Mouse (Mus musculus) myocyte (in vitro differentiated cells): ENCODE results near the gene Zfp82. TPM values are rescaled to one million over a fixed set of nuclear protein-coding genes. Genes with fewer than 3 reads are reported as not detected.

Experiments used
- H3K27me3 ChIP-seq: one replicate; pipeline ENCODE4 v1.6.1; 2011; ENCODE audit not compliant: control insufficient read depth, insufficient read depth, insufficient read length
- H3K36me3 ChIP-seq: one replicate; pipeline ENCODE4 v1.6.1; 2011; ENCODE audit not compliant: control insufficient read depth, insufficient read depth
- H3K4me2 ChIP-seq: one replicate; pipeline ENCODE4 v1.6.1; 2011; ENCODE audit warnings: low read depth, control low read depth
- H3K4me3 ChIP-seq: one replicate; pipeline ENCODE4 v1.5.1; 2011; ENCODE audit warnings: mild to moderate bottlenecking, control low read depth, moderate library complexity
- H3K79me2 ChIP-seq: one replicate; pipeline ENCODE4 v1.6.1; 2011; ENCODE audit not compliant: control insufficient read depth, insufficient read depth
- H3ac ChIP-seq: one replicate; pipeline ENCODE4 v1.6.1; 2011; ENCODE audit not compliant: control insufficient read depth, insufficient read length
- CEBPB ChIP-seq: IDR thresholded peaks from 2 replicates; pipeline ENCODE4 v1.6.1; 2011; ENCODE audit warnings: mild to moderate bottlenecking, moderate library complexity; ENCODE audit not compliant: poor library complexity, insufficient read depth, severe bottlenecking
- E2F4 ChIP-seq: IDR thresholded peaks from one replicate; pipeline ENCODE4 v1.6.1; 2011; ENCODE audit warnings: mild to moderate bottlenecking, control low read depth, moderate library complexity; ENCODE audit not compliant: insufficient read depth
- MAX ChIP-seq: IDR thresholded peaks from one replicate; pipeline ENCODE4 v1.6.1; 2011; ENCODE audit warnings: low read depth, mild to moderate bottlenecking, control low read depth
- MYOD1 ChIP-seq, 3 experiments: IDR thresholded peaks; one replicate each; pipeline ENCODE4 v1.6.1; 2011; ENCODE audit warnings: control low read depth in 2 of 3, low read depth in 2 of 3, mild to moderate bottlenecking in 2 of 3, moderate library complexity in 1 of 3; ENCODE audit not compliant: insufficient read length in 2 of 3, control insufficient read depth in 1 of 3
- MYOG ChIP-seq, 3 experiments: IDR thresholded peaks; one replicate each; pipeline ENCODE4 v1.6.1; 2011; ENCODE audit warnings: control low read depth in 2 of 3, low read depth in 2 of 3, mild to moderate bottlenecking in 2 of 3; ENCODE audit not compliant: insufficient read length in 2 of 3, control insufficient read depth in 1 of 3, insufficient read depth in 1 of 3
- POLR2A ChIP-seq: IDR thresholded peaks from one replicate; pipeline ENCODE4 v1.6.1; 2011; ENCODE audit warnings: low read depth, mild to moderate bottlenecking, control low read depth, moderate library complexity; ENCODE audit not compliant: insufficient read length
- POLR2AphosphoS2 ChIP-seq: IDR thresholded peaks from one replicate; pipeline ENCODE4 v1.6.1; 2011; ENCODE audit warnings: low read depth, control low read depth; ENCODE audit not compliant: insufficient read length
- REST ChIP-seq: IDR thresholded peaks from one replicate; pipeline ENCODE4 v1.6.1; 2011; ENCODE audit warnings: mild to moderate bottlenecking, control low read depth, moderate library complexity; ENCODE audit not compliant: insufficient read depth, insufficient read length
- SRF ChIP-seq: IDR thresholded peaks from one replicate; pipeline ENCODE4 v1.6.1; 2011; ENCODE audit warnings: low read depth; ENCODE audit not compliant: control insufficient read depth, insufficient read length
- TCF12 ChIP-seq: IDR thresholded peaks from one replicate; pipeline ENCODE4 v1.6.1; 2011; ENCODE audit warnings: mild to moderate bottlenecking, control low read depth; ENCODE audit not compliant: poor library complexity, insufficient read depth, severe bottlenecking
- TCF3 ChIP-seq: IDR thresholded peaks from one replicate; pipeline ENCODE4 v1.6.1; 2011; ENCODE audit warnings: low read depth, control low read depth; ENCODE audit not compliant: insufficient read length
- USF1 ChIP-seq: IDR thresholded peaks from one replicate; pipeline ENCODE4 v1.6.1; 2011; ENCODE audit warnings: low read depth, mild to moderate bottlenecking, control low read depth, moderate library complexity
- polyA plus RNA-seq: library from polyadenylated mRNA; unstranded; fragments of >200 nt; fragmentation: generic; extraction: Trizol; gene quantifications from one replicate; pipeline ENCODE4 v1.2.1, GENCODE M21; 2012; ENCODE audit warnings: missing spikeins

Zfp82 gene
- polyA plus RNA-seq, 1 experiment = 2.8 TPM

DNA sequence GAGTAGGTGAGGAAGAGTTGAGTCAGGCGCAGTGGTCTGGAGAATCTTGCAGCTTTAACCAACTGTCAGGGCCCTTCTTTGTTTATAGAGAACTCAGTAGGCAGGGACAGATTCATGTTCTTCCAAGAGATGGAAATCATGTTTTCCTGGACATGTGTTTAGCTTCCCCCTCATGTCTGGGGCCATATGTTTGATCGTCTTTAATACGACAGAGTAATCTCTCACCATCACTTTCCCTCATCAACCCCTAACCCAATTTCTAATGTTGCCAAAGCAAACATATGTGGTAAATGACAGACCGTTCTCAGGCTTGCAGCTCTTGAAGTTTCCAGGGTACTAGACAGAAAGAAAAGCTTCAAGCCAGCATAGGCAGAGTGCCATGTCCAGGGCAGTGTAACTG is 24.6 kb downstream of the Zfp82 start:
- H3ac ChIP-seq = no peak overlapping the region
- H3K27me3 ChIP-seq = no peaks in the 10 kb centered on the region
- no peaks in the 10 kb centered on the region for H3K79me2 ChIP-seq
- no peak overlapping the region for H3K4me3 ChIP-seq
- TF ChIP-seq CEBPB = no peak
- no peak for TF ChIP-seq MYOG (IDR thresholded peaks at IDR 0.05; ENCODE audit: control insufficient read depth in 1 of 3, insufficient read depth in 1 of 3, insufficient read length in 2 of 3, low read depth in 2 of 3)
- no peak for TF ChIP-seq POLR2AphosphoS2
- no peak for TF ChIP-seq E2F4
- no peak for TF ChIP-seq REST
- TF ChIP-seq TCF12 = no peak
- no peak overlapping the region for H3K4me2 ChIP-seq
- no peaks in the 10 kb centered on the region for H3K36me3 ChIP-seq

DNA sequence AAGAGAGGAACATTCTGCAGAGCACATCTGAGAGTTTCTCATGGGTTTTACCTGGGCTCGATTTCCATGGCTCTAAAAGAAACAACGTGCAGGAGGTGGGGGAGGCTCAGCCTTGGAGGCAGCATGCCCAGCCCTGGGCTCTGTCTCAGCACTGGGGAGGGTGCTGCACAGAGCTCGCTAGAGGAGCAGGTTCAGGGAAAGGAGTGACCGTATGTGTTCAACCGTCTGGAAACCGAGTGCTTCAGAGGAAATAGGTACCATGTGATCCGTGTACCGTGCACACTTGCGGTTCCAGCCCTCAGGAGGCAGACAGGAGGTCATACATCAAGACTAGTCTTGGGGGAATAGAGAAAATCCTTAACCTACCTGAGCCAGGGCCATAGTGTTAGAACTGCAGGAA is 28.3 kb downstream of the Zfp82 start:
- H3K36me3 ChIP-seq = no peaks in the 10 kb centered on the region
- no peak for TF ChIP-seq POLR2AphosphoS2
- no peak for TF ChIP-seq CEBPB
- no peak for TF ChIP-seq MYOD1 (IDR thresholded peaks at IDR 0.05; ENCODE audit: control insufficient read depth in 1 of 3, insufficient read length in 2 of 3, low read depth in 2 of 3)
- TF ChIP-seq POLR2A = no peak
- TF ChIP-seq TCF3 = no peak
- TF ChIP-seq MAX = no peak
- TF ChIP-seq MYOG (IDR thresholded peaks at IDR 0.05; ENCODE audit: control insufficient read depth in 1 of 3, insufficient read depth in 1 of 3, insufficient read length in 2 of 3, low read depth in 2 of 3) = no peak
- TF ChIP-seq USF1 = no peak
- TF ChIP-seq E2F4 = no peak
- no peak for TF ChIP-seq SRF
- TF ChIP-seq TCF12 = no peak
- TF ChIP-seq REST = no peak
- H3K27me3 ChIP-seq = no peaks in the 10 kb centered on the region
- H3K79me2 ChIP-seq = no peaks in the 10 kb centered on the region
- no peak overlapping the region for H3K4me2 ChIP-seq
- no peak overlapping the region for H3K4me3 ChIP-seq
- no peak overlapping the region for H3ac ChIP-seq

DNA sequence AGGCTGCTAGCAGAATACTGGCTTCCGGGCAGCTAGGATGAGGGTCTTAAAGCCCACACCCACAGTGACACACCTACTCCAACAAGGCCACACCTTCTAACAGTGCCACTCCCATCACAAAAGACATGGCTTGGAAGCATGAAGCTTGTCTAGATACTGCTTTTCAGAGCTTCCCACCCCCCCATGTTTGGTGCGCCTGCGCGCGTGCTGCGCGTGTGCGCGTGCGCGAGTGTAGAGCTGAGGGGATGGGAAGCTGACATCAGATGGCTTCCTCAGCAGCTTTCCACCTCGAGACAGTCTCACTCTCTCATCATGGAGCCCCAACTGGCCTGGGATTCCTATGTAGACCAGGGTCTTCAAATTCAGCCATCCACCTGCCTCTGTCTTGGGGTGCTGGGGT is 38.4 kb downstream of the Zfp82 start:
- no peaks in the 10 kb centered on the region for H3K79me2 ChIP-seq
- no peak overlapping the region for H3K4me3 ChIP-seq
- TF ChIP-seq MYOG (IDR thresholded peaks at IDR 0.05; ENCODE audit: control insufficient read depth in 1 of 3, insufficient read depth in 1 of 3, insufficient read length in 2 of 3, low read depth in 2 of 3) = no peak
- no peak for TF ChIP-seq MYOD1 (IDR thresholded peaks at IDR 0.05; ENCODE audit: control insufficient read depth in 1 of 3, insufficient read length in 2 of 3, low read depth in 2 of 3)
- no peak for TF ChIP-seq SRF
- TF ChIP-seq POLR2AphosphoS2 = no peak
- TF ChIP-seq USF1 = no peak
- no peak for TF ChIP-seq CEBPB
- TF ChIP-seq TCF3 = no peak
- TF ChIP-seq TCF12 = no peak
- TF ChIP-seq POLR2A = no peak
- no peak for TF ChIP-seq REST
- TF ChIP-seq MAX = no peak
- TF ChIP-seq E2F4 = no peak
- no peak overlapping the region for H3K4me2 ChIP-seq
- no peaks in the 10 kb centered on the region for H3K27me3 ChIP-seq
- no peaks in the 10 kb centered on the region for H3K36me3 ChIP-seq
- H3ac ChIP-seq = no peak overlapping the region

DNA sequence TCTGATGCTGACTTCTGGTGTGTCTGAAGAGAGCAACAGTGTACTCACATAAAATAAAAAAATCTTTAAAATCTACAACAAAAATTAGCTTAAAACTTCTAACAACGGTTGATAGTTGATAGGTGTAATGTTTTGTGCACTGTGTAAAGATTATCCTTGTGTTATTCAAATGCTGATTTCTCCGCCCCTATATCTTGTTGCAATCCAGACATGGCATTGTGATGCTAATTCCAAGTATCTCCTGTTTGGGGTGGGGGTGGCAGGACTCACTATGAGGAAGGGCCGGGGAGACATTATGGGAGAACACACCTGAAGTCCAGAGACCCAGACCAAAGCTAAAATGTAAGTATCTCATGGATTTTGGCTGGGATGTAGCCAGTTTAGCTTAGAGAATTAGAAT is 41.3 kb downstream of the Zfp82 start:
- Histone ChIP-seq H3K36me3 (peaks cover 12% of the 10 kb centered on the region), H3K79me2 (no peaks in the 10 kb centered on the region), H3K27me3 (no peaks in the 10 kb centered on the region), H3K4me3 (no peak overlapping the region), H3ac (no peak overlapping the region), H3K4me2 (no peak overlapping the region)
- TF ChIP-seq TCF12 (no peak), MYOG (IDR thresholded peaks at IDR 0.05; ENCODE audit: control insufficient read depth in 1 of 3, insufficient read depth in 1 of 3, insufficient read length in 2 of 3, low read depth in 2 of 3) (no peak), MAX (no peak), E2F4 (no peak), SRF (no peak), POLR2AphosphoS2 (no peak), USF1 (no peak), CEBPB (no peak), REST (no peak), POLR2A (no peak), MYOD1 (IDR thresholded peaks at IDR 0.05; ENCODE audit: control insufficient read depth in 1 of 3, insufficient read length in 2 of 3, low read depth in 2 of 3) (no peak), TCF3 (no peak)

DNA sequence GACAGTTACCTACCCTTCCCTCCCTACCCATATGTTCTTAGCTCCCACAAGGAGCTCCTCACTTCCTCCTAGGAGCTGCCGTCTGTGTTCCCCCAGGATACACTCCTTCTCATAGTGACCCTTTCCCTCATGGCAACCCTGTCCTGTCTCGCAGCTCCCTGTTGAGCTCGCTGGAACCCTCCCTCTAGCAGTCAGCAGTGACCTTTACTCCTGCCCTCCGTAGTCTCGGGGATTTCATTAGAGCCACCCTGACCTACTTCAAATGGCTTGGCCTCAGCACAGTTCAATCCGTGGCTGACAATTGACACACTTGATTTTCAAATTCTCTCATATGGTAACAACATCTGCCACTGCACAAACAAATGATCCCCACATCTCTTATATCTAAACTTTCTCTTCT is 42.0 kb downstream of the Zfp82 start:
- H3K4me3 ChIP-seq = no peak overlapping the region
- H3K27me3 ChIP-seq = no peaks in the 10 kb centered on the region
- H3ac ChIP-seq = no peak overlapping the region
- no peaks in the 10 kb centered on the region for H3K79me2 ChIP-seq
- TF ChIP-seq REST (no peak), MYOD1 (IDR thresholded peaks at IDR 0.05; ENCODE audit: control insufficient read depth in 1 of 3, insufficient read length in 2 of 3, low read depth in 2 of 3) (no peak), POLR2A (no peak), TCF12 (no peak), MAX (no peak), USF1 (no peak), MYOG (IDR thresholded peaks at IDR 0.05; ENCODE audit: control insufficient read depth in 1 of 3, insufficient read depth in 1 of 3, insufficient read length in 2 of 3, low read depth in 2 of 3) (no peak), SRF (no peak), CEBPB (no peak), POLR2AphosphoS2 (no peak), TCF3 (no peak), E2F4 (no peak)
- H3K4me2 ChIP-seq = no peak overlapping the region
- H3K36me3 ChIP-seq = peaks cover 18% of the 10 kb centered on the region
